Mouse (Mus musculus) limb, embryonic 14.5 days (tissue): Measurements from ENCODE around the gene Prmt8. TPM values are rescaled to one million over a fixed set of nuclear protein-coding genes. Genes with fewer than 3 reads are reported as not detected.

Experiments
- ATAC-seq: fragments of 200-750 bp; cut with Nextera tagmentation; 2 replicates; pipeline ENCODE4 v1.8.0; 2017; ENCODE audit warnings: low read depth, moderate number of reproducible peaks, moderate TSS enrichment; ENCODE audit not compliant: low FRiP score
- DNase-seq: peaks from one replicate; pipeline ENCODE4 v3.0.0-alpha.2; 2015; ENCODE audit warnings: low spot score
- H3K27ac ChIP-seq: fragments of 300-500 bp; sonication (generic); replicated peaks from 2 replicates; pipeline ENCODE4 v1.5.1; 2014; ENCODE audit warnings: low read depth, mild to moderate bottlenecking, low read length, moderate library complexity, mixed read lengths
- H3K27me3 ChIP-seq: fragments of 300-500 bp; sonication (generic); 2 replicates; pipeline ENCODE4 v1.6.1; 2014; ENCODE audit warnings: low read length, mixed read lengths; ENCODE audit not compliant: control insufficient read depth, insufficient read depth
- H3K36me3 ChIP-seq: fragments of 300-500 bp; sonication (generic); 2 replicates; pipeline ENCODE4 v1.6.1; 2014; ENCODE audit warnings: mild to moderate bottlenecking, low read length, moderate library complexity, mixed read lengths; ENCODE audit not compliant: control insufficient read depth, insufficient read depth
- H3K4me1 ChIP-seq: fragments of 300-500 bp; sonication (generic); 2 replicates; pipeline ENCODE4 v1.6.1; 2014; ENCODE audit warnings: antibody characterized with exemption, low read length, mixed read lengths; ENCODE audit not compliant: control insufficient read depth, insufficient read depth
- H3K4me2 ChIP-seq: fragments of 300-500 bp; sonication (generic); replicated peaks from 2 replicates; pipeline ENCODE4 v1.6.1; 2014; ENCODE audit warnings: low read depth, mild to moderate bottlenecking, low read length, moderate library complexity; ENCODE audit not compliant: severe bottlenecking
- H3K4me3 ChIP-seq: fragments of 300-500 bp; sonication (generic); replicated peaks from 2 replicates; pipeline ENCODE4 v1.5.1; 2014; ENCODE audit warnings: low read length
- H3K9ac ChIP-seq: fragments of 300-500 bp; sonication (generic); 2 replicates; pipeline ENCODE4 v1.6.1; 2014; ENCODE audit warnings: mild to moderate bottlenecking, low read depth, low read length, moderate library complexity; ENCODE audit not compliant: severe bottlenecking
- H3K9me3 ChIP-seq: fragments of 300-500 bp; sonication (generic); 2 replicates; pipeline ENCODE4 v1.6.1; 2016; ENCODE audit warnings: low read length; ENCODE audit not compliant: control insufficient read depth
- POLR2A ChIP-seq: fragments of 200-500 bp; IDR thresholded peaks from 2 replicates; pipeline ENCODE4 v1.8.0; 2012; ENCODE audit warnings: inconsistent platforms, mild to moderate bottlenecking, moderate library complexity, borderline replicate concordance; ENCODE audit not compliant: insufficient read depth, insufficient read length; ENCODE audit errors: extremely low read depth
- WGBS: fragments of 180-500 bp; shearing (Covaris S2); extraction: QIAGEN DNeasy Blood & Tissue Kit; methylation state at CpG from one replicate; pipeline ENCODE4 v1.1.7; 2014; 5-methylcytosine and 5-hydroxymethylcytosine counted together
- polyA plus RNA-seq, 2 experiments: library from polyadenylated mRNA; depleted of rRNA in 1 of 2; stranded (reverse) in 1 of 2; unstranded in 1 of 2; fragments of >200 nt; fragmentation: Nextera tagmentation in 1 of 2; extraction: Ambion mirVana in 1 of 2; gene quantifications; 2 replicates each; pipeline versions ENCODE4 v1.2.1 to v1.2.3; 2012 to 2014

Gene Prmt8
- polyA plus RNA-seq, 2 experiments, result 0.31 to 0.34 TPM

- Histone ChIP-seq H3K27ac (no peak overlapping the region), H3K4me2 (no peak overlapping the region), H3K36me3 (no peaks in the 10 kb centered on the region), H3K9ac (no peak overlapping the region), H3K9me3 (no peaks in the 10 kb centered on the region), H3K27me3 (no peaks in the 10 kb centered on the region), H3K4me3 (no peak overlapping the region), H3K4me1 (no peaks in the 10 kb centered on the region)
- DNase-seq, result no peak
- TF ChIP-seq POLR2A, result no peak
- 77% methylated on average over 5 of the region's 5 CpGs for WGBS
- no peak for ATAC-seq
Measured at GRCm38 (mm10) chr6:127739921-127740320, 29.4 kb downstream of the Prmt8 start.

- Histone ChIP-seq H3K9ac (no peak overlapping the region), H3K27ac (no peak overlapping the region), H3K9me3 (no peaks in the 10 kb centered on the region), H3K36me3 (no peaks in the 10 kb centered on the region), H3K4me1 (no peaks in the 10 kb centered on the region), H3K4me3 (no peak overlapping the region), H3K27me3 (no peaks in the 10 kb centered on the region), H3K4me2 (no peak overlapping the region)
- no peak for DNase-seq
- TF ChIP-seq POLR2A, result no peak
- 51% methylated on average over 13 of the region's 13 CpGs for WGBS
- ATAC-seq, result no peak
Measured at GRCm38 (mm10) chr6:127735130-127735981, 33.9 kb downstream of the Prmt8 start.

GRCm38 (mm10) chr6:127723126-127723525, 46.1 kb downstream of the Prmt8 start:
- no peak overlapping the region for H3K4me3 ChIP-seq
- TF ChIP-seq POLR2A, result no peak
- H3K4me1 ChIP-seq, result no peaks in the 10 kb centered on the region
- H3K27me3 ChIP-seq, result no peaks in the 10 kb centered on the region
- ATAC-seq (no peak), DNase-seq (no peak)
- no peaks in the 10 kb centered on the region for H3K9me3 ChIP-seq
- no peak overlapping the region for H3K9ac ChIP-seq
- H3K4me2 ChIP-seq, result no peak overlapping the region
- H3K36me3 ChIP-seq, result no peaks in the 10 kb centered on the region
- H3K27ac ChIP-seq, result no peak overlapping the region
- WGBS, result 61% methylated on average over 8 of the region's 8 CpGs

- peaks cover 2% of the 10 kb centered on the region; the same call in 1 of the 2 replicates for H3K4me1 ChIP-seq
- DNase-seq (no peak), ATAC-seq (no peak)
- H3K9ac ChIP-seq, result no peak overlapping the region
- no peaks in the 10 kb centered on the region for H3K27me3 ChIP-seq
- H3K36me3 ChIP-seq, result no peaks in the 10 kb centered on the region
- no peak overlapping the region for H3K4me3 ChIP-seq
- no peak for TF ChIP-seq POLR2A
- no peak overlapping the region for H3K27ac ChIP-seq
- H3K9me3 ChIP-seq, result no peaks in the 10 kb centered on the region
- H3K4me2 ChIP-seq, result no peak overlapping the region
- WGBS, result 86% methylated on average over 14 of the region's 14 CpGs
Measured at GRCm38 (mm10) chr6:127719875-127720274, 49.4 kb downstream of the Prmt8 start.

- Histone ChIP-seq H3K9ac (no peak overlapping the region), H3K9me3 (no peaks in the 10 kb centered on the region), H3K36me3 (no peaks in the 10 kb centered on the region), H3K4me3 (no peak overlapping the region), H3K27ac (no peak overlapping the region), H3K4me2 (no peak overlapping the region), H3K4me1 (peaks cover 4% of the 10 kb centered on the region; the same call in 1 of the 2 replicates), H3K27me3 (no peaks in the 10 kb centered on the region)
- 48% methylated on average over 21 of the region's 21 CpGs for WGBS
- no peak for TF ChIP-seq POLR2A
- ATAC-seq (peak; percentile 56; the same call in 1 of the 2 replicates), DNase-seq (peak; percentile 40)
Measured at GRCm38 (mm10) chr6:127717239-127718137, 51.8 kb downstream of the Prmt8 start.
